ENCODE assay signal across 11 mouse cellular contexts in genomic region chr7:45337469-45337868, GRCm38 (mm10). TPM values are rescaled to one million over a fixed set of nuclear protein-coding genes. Genes with fewer than 3 reads are reported as not detected.
A peak's percentile ranks its signal among the peaks of the same experiment; 100 is the strongest.
DNase-seq lines count a peak whose midpoint lies in the region; ATAC-seq and TF ChIP-seq lines count a peak whose summit lies in the region.
"Had no signal": no experiment of that assay in that cellular context is flagged by ENCODE, and none has a peak within 500 bp of the region (broad histone marks: within the 10 kb centered on the region; RNA-seq: fewer than 3 reads in every experiment).

No protein-coding gene starts in this region.

- no peaks in the 10 kb centered on the region for H3K27me3 ChIP-seq in heart, embryonic 11.5 days (ENCODE audit: control insufficient read depth, insufficient read depth, low read length)
- H3K27me3 ChIP-seq in E14TG2a.4 (ENCODE audit: insufficient read depth, low read length): peaks cover 3% of the 10 kb centered on the region; the same call in 1 of the 2 replicates
- H3K27me3 ChIP-seq in embryonic facial prominence, embryonic 13.5 days: peaks cover 8% of the 10 kb centered on the region; the same call in 1 of the 2 replicates
- peaks cover 21% of the 10 kb centered on the region for H3K27me3 ChIP-seq in limb, embryonic 12.5 days

- 0 out of 2 replicates have a peak overlapping the region, but pooled peaks have one; percentile 11 for H3K9ac ChIP-seq in heart, embryonic 11.5 days (ENCODE audit: low read depth, low read length)
- H3K9ac ChIP-seq in embryonic facial prominence, embryonic 13.5 days: no peak overlapping the region
- H3K9ac ChIP-seq in limb, embryonic 12.5 days (replicated peaks): no peak overlapping the region
- H3K9ac ChIP-seq: forebrain, embryonic 13.5 days had no signal

- H3K4me1 ChIP-seq in heart, embryonic 11.5 days (ENCODE audit: control insufficient read depth, insufficient read depth, low read length): peaks cover 54% of the 10 kb centered on the region
- peaks cover 80% of the 10 kb centered on the region for H3K4me1 ChIP-seq in E14TG2a.4 (replicated peaks; ENCODE audit: low read depth, low read length)
- peaks cover 63% of the 10 kb centered on the region for H3K4me1 ChIP-seq in embryonic facial prominence, embryonic 13.5 days
- H3K4me1 ChIP-seq in limb, embryonic 12.5 days (replicated peaks): peaks cover 67% of the 10 kb centered on the region

- H3K9me3 ChIP-seq in heart, embryonic 11.5 days (replicated peaks; ENCODE audit: control insufficient read depth, low read length): no peaks in the 10 kb centered on the region
- peaks cover 8% of the 10 kb centered on the region; the same call in 1 of the 2 replicates for H3K9me3 ChIP-seq in E14TG2a.4 (ENCODE audit: low read length)
- no peaks in the 10 kb centered on the region for H3K9me3 ChIP-seq in embryonic facial prominence, embryonic 13.5 days
- no peaks in the 10 kb centered on the region for H3K9me3 ChIP-seq in limb, embryonic 12.5 days
- H3K9me3 ChIP-seq: forebrain, embryonic 13.5 days had no signal

- no peak overlapping the region for H3K27ac ChIP-seq in heart, embryonic 11.5 days (ENCODE audit: low read depth, low read length)
- H3K27ac ChIP-seq in embryonic facial prominence, embryonic 13.5 days: 0 out of 2 replicates have a peak overlapping the region, but pooled peaks have one; percentile 8
- H3K27ac ChIP-seq in limb, embryonic 12.5 days: no peak overlapping the region
- H3K27ac ChIP-seq: forebrain, embryonic 13.5 days; left cerebral cortex, adult 2 months had no signal

- no peak for DNase-seq in heart, adult 9 months (ENCODE audit: low spot score in 2 of 2)
- no peak for DNase-seq in thymus, postnatal 14 days
- no peak for DNase-seq in ovary, postnatal 14 days (ENCODE audit: low spot score)

- peak overlapping the region; percentile 54 for H3K4me3 ChIP-seq in heart, embryonic 11.5 days (ENCODE audit: low read depth, low read length)
- H3K4me3 ChIP-seq in E14TG2a.4 (replicated peaks; ENCODE audit: low read length): peak overlapping the region; percentile 39; the same call in 1 of the 2 replicates
- H3K4me3 ChIP-seq in embryonic facial prominence, embryonic 13.5 days: 0 out of 2 replicates have a peak overlapping the region, but pooled peaks have one; percentile 58
- H3K4me3 ChIP-seq in limb, embryonic 12.5 days (replicated peaks): no peak overlapping the region
- H3K4me3 ChIP-seq: forebrain, embryonic 13.5 days; left cerebral cortex, adult 2 months had no signal

- peak overlapping the region; percentile 98 for H3K4me2 ChIP-seq in heart, embryonic 11.5 days
- H3K4me2 ChIP-seq in embryonic facial prominence, embryonic 13.5 days: peak overlapping the region; percentile 88; the same call in 1 of the 2 replicates
- H3K4me2 ChIP-seq in limb, embryonic 12.5 days: peak overlapping the region; percentile 94

- WGBS in heart, embryonic 11.5 days (ENCODE audit: insufficient replicate concordance): 12% methylated on average over 4 of the region's 4 CpGs
- 15% methylated on average over 4 of the region's 4 CpGs for WGBS in embryonic facial prominence, embryonic 13.5 days
- WGBS in limb, embryonic 12.5 days: 19% methylated on average over 4 of the region's 4 CpGs

- TF ChIP-seq CTCF in E14TG2a.4 (conservative IDR thresholded peaks at IDR 0.05; ENCODE audit: low read length): no peak

- no peaks in the 10 kb centered on the region for H3K36me3 ChIP-seq in heart, embryonic 11.5 days (ENCODE audit: control insufficient read depth, insufficient read depth, low read length)
- H3K36me3 ChIP-seq in E14TG2a.4 (ENCODE audit: insufficient read depth, low read length): peaks cover 5% of the 10 kb centered on the region; the same call in 1 of the 2 replicates
- no peaks in the 10 kb centered on the region for H3K36me3 ChIP-seq in embryonic facial prominence, embryonic 13.5 days
- no peaks in the 10 kb centered on the region for H3K36me3 ChIP-seq in limb, embryonic 12.5 days

- ATAC-seq in heart, embryonic 11.5 days (replicated peaks; ENCODE audit: insufficient number of reproducible peaks, low FRiP score, low TSS enrichment): no peak
- no peak for ATAC-seq in embryonic facial prominence, embryonic 13.5 days (ENCODE audit: insufficient number of reproducible peaks, insufficient read depth, low FRiP score, low TSS enrichment, low read depth)
- ATAC-seq in limb, embryonic 12.5 days (ENCODE audit: insufficient number of reproducible peaks, insufficient read depth, low FRiP score, low TSS enrichment, low read depth): no peak
- ATAC-seq: forebrain, embryonic 13.5 days had no signal

RNA-seq across cellular contexts. Expression of gene Hrc, which starts 2.4 kb away (rescaled TPM):
- polyA plus RNA-seq in heart, embryonic 11.5 days (2014; fragmentation: Nextera tagmentation; extraction: Ambion mirVana): 24.3 and 30.1 TPM in 2 replicates
- polyA plus RNA-seq in embryonic facial prominence, embryonic 13.5 days (2015; fragmentation: Nextera tagmentation; extraction: Ambion mirVana): 2.2 and 2.9 TPM in 2 replicates
- polyA plus RNA-seq in limb, embryonic 12.5 days (2016; fragmentation: Nextera tagmentation; extraction: Ambion mirVana): 1.8 and 1.9 TPM in 2 replicates
- polyA plus RNA-seq: liver, adult 2 months had no signal

RNA-seq across cellular contexts. Expression of gene Trpm4, which starts 3.9 kb away (rescaled TPM):
- 7.0 and 9.8 TPM in 2 replicates for polyA plus RNA-seq in heart, embryonic 11.5 days (2014; fragmentation: Nextera tagmentation; extraction: Ambion mirVana)
- polyA plus RNA-seq in embryonic facial prominence, embryonic 13.5 days (2015; fragmentation: Nextera tagmentation; extraction: Ambion mirVana): 17.8 and 23.8 TPM in 2 replicates
- polyA plus RNA-seq in limb, embryonic 12.5 days (2016; fragmentation: Nextera tagmentation; extraction: Ambion mirVana): 14.0 and 16.1 TPM in 2 replicates

RNA-seq across cellular contexts. Expression of gene Ppfia3, which starts 29.4 kb away (rescaled TPM):
- polyA plus RNA-seq in heart, embryonic 11.5 days (2014; fragmentation: Nextera tagmentation; extraction: Ambion mirVana): 2.0 and 3.7 TPM in 2 replicates
- polyA plus RNA-seq in embryonic facial prominence, embryonic 13.5 days (2015; fragmentation: Nextera tagmentation; extraction: Ambion mirVana): 6.6 and 8.2 TPM in 2 replicates
- polyA plus RNA-seq in limb, embryonic 12.5 days (2016; fragmentation: Nextera tagmentation; extraction: Ambion mirVana): 6.4 and 8.4 TPM in 2 replicates
- polyA plus RNA-seq: liver, adult 2 months had no signal

RNA-seq across cellular contexts. Expression of gene Lin7b, which starts 32.9 kb away (rescaled TPM):
- polyA plus RNA-seq in heart, embryonic 11.5 days (2014; fragmentation: Nextera tagmentation; extraction: Ambion mirVana): 1.6 and 1.7 TPM in 2 replicates
- polyA plus RNA-seq in embryonic facial prominence, embryonic 13.5 days (2015; fragmentation: Nextera tagmentation; extraction: Ambion mirVana): 1.6 and 2.7 TPM in 2 replicates
- 1.4 and 1.8 TPM in 2 replicates for polyA plus RNA-seq in limb, embryonic 12.5 days (2016; fragmentation: Nextera tagmentation; extraction: Ambion mirVana)
- polyA plus RNA-seq: liver, adult 2 months; lung, postnatal 0 days had no signal

RNA-seq across cellular contexts. Expression of gene Snrnp70, which starts 58.1 kb away (rescaled TPM):
- polyA plus RNA-seq in heart, embryonic 11.5 days (2014; fragmentation: Nextera tagmentation; extraction: Ambion mirVana): 51.6 and 72.0 TPM in 2 replicates
- 285 and 299 TPM in 2 replicates for polyA plus RNA-seq in embryonic facial prominence, embryonic 13.5 days (2015; fragmentation: Nextera tagmentation; extraction: Ambion mirVana)
- polyA plus RNA-seq in limb, embryonic 12.5 days (2016; fragmentation: Nextera tagmentation; extraction: Ambion mirVana): 341 and 347 TPM in 2 replicates
